Mouse (Mus musculus): Measurements from ENCODE around the gene Coa4. TPM values are rescaled to one million over a fixed set of nuclear protein-coding genes. Genes with fewer than 3 reads are reported as not detected.

Coa4 gene
- 6.4 and 11.6 TPM in 2 replicates for polyA plus RNA-seq (2012; ENCODE audit: insufficient read depth, insufficient read length, missing spikeins)

DNA sequence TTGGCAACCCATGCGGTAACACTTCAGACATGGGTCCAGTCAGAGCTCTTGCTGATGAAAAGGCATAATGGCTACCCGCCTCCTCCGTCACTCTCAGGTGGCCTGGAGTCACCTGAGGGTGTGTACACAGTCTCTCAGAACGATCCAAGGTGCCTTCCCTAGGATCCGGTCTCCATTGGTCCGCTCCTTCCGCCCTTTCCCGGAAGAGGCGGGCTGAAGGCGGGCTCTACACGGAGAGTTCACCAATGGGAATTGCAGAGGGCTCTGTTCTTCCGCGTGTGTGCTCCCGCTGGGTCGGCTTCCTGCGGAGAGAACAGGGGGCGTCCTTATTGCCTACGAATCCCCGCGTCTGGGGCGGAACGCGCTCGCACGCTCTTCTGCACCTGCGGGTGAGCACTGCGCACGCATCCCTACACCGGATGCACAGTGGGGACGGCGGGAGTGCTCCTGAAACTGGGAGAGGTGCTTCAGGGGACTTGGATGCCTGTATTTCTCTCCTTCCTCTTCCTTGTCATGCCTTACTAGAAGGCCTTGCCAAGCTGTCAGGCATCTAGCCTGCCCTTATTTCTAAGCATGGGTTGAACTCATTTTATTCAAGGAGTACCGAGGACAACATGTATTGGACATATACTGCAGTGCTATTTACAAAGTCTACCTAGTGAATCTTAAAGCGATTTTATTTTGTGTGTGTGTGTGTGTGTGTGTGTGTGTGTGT lies at the start of gene Coa4:
TSS of gene Coa4 (plus strand) at position 268 of the 715 bp plus-strand sequence.
- H3K4me1 ChIP-seq (ENCODE audit: control insufficient read depth, insufficient read depth, insufficient read length, low read length): 0 out of 2 replicates have a peak, but pooled peaks cover 2% of the 10 kb centered on the region
- H3K4me3 ChIP-seq (ENCODE audit: insufficient read depth, low read depth, low read length): peak within 1 kb of the TSS; percentile 91
- H3K27ac ChIP-seq (replicated peaks; ENCODE audit: low read depth, low read length): peak within 1 kb of the TSS; percentile 83

DNA sequence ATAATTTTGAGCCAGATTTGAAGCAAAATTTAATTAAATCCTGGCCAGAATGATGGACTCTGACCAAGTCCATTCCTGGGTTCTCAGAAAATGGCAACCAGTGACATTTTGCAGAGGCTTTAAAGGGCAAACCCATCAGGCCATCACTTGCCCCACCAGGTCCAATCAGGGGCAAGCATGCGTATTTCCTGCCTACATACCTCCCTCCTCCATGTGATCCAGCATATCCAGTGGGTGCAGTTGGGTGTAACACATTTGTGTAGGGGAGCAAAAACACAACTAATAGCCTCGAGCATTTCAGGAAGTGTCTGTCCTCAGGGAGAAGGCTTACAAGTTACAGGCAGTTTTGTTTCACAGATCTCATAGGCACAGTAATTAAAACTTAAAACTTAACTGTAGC lies 49.6 kb upstream of the Coa4 start:
- Histone ChIP-seq H3K27ac (replicated peaks; ENCODE audit: low read depth, low read length) (no peak overlapping the region), H3K4me1 (ENCODE audit: control insufficient read depth, insufficient read depth, insufficient read length, low read length) (no peaks in the 10 kb centered on the region), H3K4me3 (ENCODE audit: insufficient read depth, low read depth, low read length) (no peak overlapping the region)

DNA sequence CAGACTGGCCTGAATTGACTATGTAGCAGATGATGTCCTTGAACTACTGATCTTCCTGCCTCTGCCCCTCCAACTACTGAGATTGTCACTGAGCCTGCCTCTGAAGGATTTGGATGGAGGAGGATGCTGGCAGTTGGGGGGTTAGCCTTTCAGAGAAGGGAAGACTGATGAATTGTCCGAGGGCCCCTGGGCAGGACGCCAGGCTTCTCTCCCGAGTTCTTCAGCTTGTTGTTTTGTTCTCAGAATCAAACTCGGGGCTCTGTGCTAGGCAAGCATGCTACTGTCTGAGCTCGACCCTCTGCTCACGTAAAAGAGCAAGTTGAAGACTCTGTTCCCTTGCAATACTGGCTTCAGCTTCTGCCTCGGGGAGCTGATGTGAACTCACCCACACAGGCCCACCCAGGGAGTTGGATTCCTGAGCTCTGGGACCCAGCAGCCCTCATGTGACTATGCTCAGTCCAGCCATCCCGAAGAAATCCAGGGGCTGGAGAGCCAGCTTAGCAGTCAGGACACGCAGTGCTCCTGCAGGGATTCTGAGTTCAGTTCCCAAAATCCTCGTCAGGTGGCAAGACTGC lies 48.3 kb upstream of the Coa4 start:
- Histone ChIP-seq H3K27ac (replicated peaks; ENCODE audit: low read depth, low read length) (no peak overlapping the region), H3K4me3 (ENCODE audit: insufficient read depth, low read depth, low read length) (no peak overlapping the region), H3K4me1 (ENCODE audit: control insufficient read depth, insufficient read depth, insufficient read length, low read length) (no peaks in the 10 kb centered on the region)

DNA sequence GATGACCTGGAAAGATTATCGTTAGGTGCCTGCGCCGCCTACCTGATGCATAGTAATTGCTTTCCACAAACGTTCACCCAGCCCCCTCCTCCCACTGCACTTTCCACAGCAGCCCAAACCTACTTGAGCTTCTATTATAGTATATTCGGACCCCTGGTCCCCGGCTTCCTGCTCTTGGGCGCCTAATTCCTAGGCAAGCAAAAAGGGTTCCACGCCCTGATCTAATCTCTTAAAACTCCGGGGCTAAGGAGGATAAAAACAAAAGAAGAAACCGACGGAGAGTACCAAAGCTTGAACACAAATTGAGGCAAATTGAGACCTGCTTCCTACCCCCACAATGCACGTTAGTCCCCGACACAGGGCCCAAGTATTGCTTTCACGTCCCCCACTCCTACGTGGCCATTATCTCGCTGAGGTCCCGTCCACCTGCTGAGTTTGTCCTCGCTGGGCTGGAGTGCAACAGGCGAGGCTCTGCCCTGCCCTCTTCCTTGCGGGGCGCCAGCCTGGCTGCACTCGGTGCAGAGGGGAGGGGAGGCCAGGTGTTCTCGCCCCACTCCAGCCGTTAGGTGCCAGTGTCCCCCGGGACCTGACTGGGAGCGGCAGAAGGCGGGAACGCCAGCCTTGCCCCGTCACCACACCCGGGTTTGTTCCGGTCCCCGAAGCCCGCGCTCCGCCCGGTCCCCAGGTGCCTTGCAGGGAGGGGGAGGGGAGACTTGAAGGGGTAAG lies 44.3 kb upstream of the Coa4 start:
- peak overlapping the region; percentile 66 for H3K27ac ChIP-seq (replicated peaks; ENCODE audit: low read depth, low read length)
- 0 out of 2 replicates have a peak, but pooled peaks cover 5% of the 10 kb centered on the region for H3K4me1 ChIP-seq (ENCODE audit: control insufficient read depth, insufficient read depth, insufficient read length, low read length)

DNA sequence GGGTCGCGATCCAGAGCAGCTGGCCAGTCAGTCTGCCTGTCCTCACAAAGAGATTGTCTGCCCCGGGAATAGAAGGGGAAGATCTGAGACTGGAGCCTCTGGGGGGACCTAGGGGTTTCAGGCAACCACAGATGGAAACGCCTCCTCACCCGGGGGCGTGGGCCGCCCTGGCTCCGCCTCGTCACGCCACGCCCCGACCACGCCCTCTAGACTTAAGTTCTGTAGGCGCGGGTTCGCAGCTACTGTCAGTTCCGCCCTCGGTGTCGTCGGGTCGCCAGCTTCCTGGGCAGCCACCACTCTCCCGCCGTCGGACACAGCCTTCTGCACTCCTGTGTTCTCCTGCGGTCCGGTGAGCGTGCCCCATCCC lies 43.8 kb upstream of the Coa4 start, which contains the start of gene Ucp2:
TSS of gene Ucp2 (plus strand) at position 221 of the 367 bp plus-strand sequence.
- peak within 1 kb of the TSS; percentile 72 for H3K4me3 ChIP-seq (ENCODE audit: insufficient read depth, low read depth, low read length)
- H3K27ac ChIP-seq (replicated peaks; ENCODE audit: low read depth, low read length): peak within 1 kb of the TSS; percentile 84
- H3K4me1 ChIP-seq (ENCODE audit: control insufficient read depth, insufficient read depth, insufficient read length, low read length): 0 out of 2 replicates have a peak, but pooled peaks cover 5% of the 10 kb centered on the region

More for the DNA sequence above, 44.3 kb upstream of the Coa4 start:
- H3K4me3 ChIP-seq (ENCODE audit: insufficient read depth, low read depth, low read length): peak overlapping the region; percentile 72

DNA sequence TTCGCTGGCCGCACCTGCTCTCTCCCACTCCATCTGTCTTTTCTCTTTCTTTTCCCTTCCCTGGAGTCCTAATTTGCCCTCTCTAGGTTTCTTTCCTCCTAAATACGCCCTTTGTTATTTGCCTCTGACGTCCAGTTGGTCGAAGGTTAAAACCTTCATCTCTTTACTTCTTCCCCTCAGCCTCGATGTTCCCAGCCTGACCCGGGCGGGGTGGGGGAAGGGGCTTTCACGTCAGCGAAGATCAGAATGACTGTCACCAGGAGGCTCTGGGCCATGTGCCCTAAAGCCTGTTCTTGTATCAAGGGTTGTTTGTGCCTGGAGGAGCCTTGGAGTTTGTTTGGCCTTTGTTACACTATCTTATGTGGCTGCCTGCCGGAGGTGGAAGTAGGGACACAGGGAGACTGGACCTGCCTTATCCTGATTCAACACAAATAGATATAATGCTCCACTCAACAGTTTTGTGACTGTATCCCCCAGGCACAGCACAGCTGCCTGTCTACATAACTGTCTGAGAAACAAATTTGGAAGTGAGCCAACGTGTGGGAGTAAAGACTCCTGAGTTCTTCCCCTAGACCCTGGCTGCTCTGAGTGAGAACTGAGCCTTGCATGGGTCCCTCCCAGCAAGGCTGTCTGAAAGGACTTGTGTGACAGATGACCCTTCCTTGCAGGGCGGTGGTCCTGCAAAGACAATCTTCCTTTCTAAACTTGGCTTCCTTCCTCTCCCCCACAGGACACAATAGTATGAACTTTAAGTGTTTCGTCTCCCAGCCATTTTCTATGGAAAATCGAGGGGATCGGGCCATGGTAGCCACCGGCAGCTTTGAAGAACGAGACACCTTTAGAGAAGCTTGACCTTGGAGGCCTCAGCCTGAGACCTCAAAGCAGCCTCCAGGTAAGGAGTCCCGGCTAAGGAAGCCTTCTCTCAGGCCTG lies 43.1 kb upstream of the Coa4 start:
- Histone ChIP-seq H3K27ac (replicated peaks; ENCODE audit: low read depth, low read length) (peak overlapping the region; percentile 84), H3K4me3 (ENCODE audit: insufficient read depth, low read depth, low read length) (peak overlapping the region; percentile 72), H3K4me1 (ENCODE audit: control insufficient read depth, insufficient read depth, insufficient read length, low read length) (0 out of 2 replicates have a peak, but pooled peaks cover 5% of the 10 kb centered on the region)

DNA sequence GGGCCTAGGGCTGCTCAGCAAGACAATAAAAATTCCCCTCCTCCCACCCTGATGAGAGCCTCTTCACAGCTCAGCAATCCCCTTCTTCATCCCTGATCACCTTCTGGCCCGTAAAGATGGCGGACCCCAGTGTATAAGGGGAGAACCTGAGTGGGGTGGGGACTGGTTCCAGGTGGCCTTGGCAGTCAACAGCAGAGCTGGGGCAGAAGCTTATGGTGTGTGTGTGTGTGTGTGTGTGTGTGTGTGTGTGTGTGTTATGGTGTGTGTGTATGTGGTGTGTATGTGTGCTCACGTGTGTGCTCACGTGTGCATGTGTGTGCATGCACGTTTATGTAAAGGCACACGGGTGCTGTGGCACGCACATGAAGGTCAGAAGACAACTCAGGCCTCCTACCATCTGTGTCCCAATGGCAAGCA lies 42.4 kb upstream of the Coa4 start:
- Histone ChIP-seq H3K4me3 (ENCODE audit: insufficient read depth, low read depth, low read length) (peak overlapping the region; percentile 72), H3K27ac (replicated peaks; ENCODE audit: low read depth, low read length) (peak overlapping the region; percentile 84), H3K4me1 (ENCODE audit: control insufficient read depth, insufficient read depth, insufficient read length, low read length) (0 out of 2 replicates have a peak, but pooled peaks cover 5% of the 10 kb centered on the region)

DNA sequence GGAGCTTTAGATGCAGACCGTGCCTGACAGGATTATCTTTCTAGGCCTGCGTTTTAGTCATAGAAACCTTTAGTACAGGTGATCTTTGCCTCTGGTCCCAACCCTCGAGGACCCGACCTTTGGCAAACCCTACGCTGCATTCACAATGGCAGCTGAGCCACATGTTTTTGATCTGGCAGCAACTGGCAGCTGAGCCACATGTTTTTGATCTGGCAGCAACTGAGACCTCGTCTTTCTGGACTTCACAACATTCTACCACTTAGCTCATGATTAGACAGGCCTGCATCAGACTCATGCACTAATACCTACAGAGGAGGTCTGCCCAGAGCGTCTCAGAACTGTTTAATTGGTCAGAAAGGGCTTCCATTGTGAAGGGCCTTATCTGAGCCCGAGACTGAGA lies 41.8 kb upstream of the Coa4 start:
- Histone ChIP-seq H3K4me3 (ENCODE audit: insufficient read depth, low read depth, low read length) (peak overlapping the region; percentile 72), H3K4me1 (ENCODE audit: control insufficient read depth, insufficient read depth, insufficient read length, low read length) (0 out of 2 replicates have a peak, but pooled peaks cover 5% of the 10 kb centered on the region), H3K27ac (replicated peaks; ENCODE audit: low read depth, low read length) (peak overlapping the region; percentile 84)

DNA sequence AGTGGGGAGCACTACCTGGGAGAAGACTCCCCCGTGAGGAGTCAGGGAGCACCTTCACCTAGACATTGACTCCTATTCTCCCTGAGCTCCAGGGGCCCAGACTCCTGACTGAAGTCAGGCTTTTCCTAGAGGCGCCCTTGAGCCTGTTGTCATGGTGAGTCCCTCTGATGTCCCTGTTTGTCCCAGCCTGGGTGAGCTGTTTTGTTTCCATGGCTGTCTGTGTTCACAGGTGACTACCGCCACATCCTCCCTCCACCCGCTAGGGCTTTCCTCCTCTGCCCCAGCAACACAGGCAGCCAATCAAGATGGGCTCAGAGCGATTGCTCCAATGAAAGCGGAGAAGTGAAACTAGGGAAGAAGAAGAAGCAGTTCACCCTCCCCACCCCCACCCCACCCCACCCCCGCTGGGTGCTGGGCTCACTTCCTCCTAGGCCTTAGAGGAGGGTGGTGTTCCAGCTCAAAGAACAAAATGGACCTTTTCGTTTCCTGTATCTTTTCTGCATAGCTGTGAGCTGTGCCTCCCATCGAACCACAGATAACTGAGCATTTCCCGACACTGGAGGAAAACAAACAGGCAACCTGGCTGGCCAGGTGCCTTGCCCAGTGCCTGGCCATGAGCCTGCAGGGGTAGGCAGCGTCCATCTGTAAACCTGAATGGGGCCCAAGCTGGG lies 41.2 kb upstream of the Coa4 start:
- Histone ChIP-seq H3K27ac (replicated peaks; ENCODE audit: low read depth, low read length) (peak overlapping the region; percentile 92), H3K4me1 (ENCODE audit: control insufficient read depth, insufficient read depth, insufficient read length, low read length) (peaks cover 9% of the 10 kb centered on the region; the same call in 1 of the 2 replicates), H3K4me3 (ENCODE audit: insufficient read depth, low read depth, low read length) (peak overlapping the region; percentile 72)

DNA sequence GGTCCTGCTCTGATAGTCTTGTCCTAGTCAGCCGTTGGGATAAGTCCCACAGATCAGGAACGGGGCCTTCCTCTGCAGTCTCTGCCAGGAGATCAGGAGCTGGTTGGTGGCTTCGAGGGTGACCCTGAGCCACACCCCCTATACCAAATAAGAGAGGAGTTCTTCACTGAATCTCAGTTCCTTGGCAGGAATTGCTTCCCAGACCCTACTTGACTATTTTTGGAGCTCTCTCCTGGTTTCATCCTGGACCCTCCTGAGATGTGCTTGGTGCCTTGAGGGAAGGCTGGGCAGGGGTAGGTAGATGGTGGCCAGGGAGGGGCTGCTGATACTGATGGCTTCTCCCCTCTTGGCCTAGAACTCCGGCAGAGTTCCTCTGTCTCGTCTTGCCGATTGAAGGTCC lies 40.5 kb upstream of the Coa4 start:
- H3K27ac ChIP-seq (replicated peaks; ENCODE audit: low read depth, low read length): peak overlapping the region; percentile 92
- H3K4me3 ChIP-seq (ENCODE audit: insufficient read depth, low read depth, low read length): peak overlapping the region; percentile 40
- peaks cover 9% of the 10 kb centered on the region; the same call in 1 of the 2 replicates for H3K4me1 ChIP-seq (ENCODE audit: control insufficient read depth, insufficient read depth, insufficient read length, low read length)

DNA sequence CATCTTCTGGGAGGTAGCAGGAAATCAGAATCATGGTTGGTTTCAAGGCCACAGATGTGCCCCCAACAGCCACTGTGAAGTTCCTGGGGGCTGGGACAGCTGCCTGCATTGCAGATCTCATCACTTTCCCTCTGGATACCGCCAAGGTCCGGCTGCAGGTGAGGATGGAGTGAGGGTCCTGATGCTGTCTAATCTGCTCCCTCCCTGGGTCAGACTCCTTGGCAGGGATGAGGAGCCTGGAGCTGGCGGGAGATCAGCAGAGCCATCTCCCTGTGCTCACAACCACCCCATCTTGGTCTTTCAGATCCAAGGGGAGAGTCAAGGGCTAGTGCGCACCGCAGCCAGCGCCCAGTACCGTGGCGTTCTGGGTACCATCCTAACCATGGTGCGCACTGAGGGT lies 40.1 kb upstream of the Coa4 start:
- no peak overlapping the region for H3K4me3 ChIP-seq (ENCODE audit: insufficient read depth, low read depth, low read length)
- H3K27ac ChIP-seq (replicated peaks; ENCODE audit: low read depth, low read length): peak overlapping the region; percentile 92; the same call in 1 of the 2 replicates
- peaks cover 9% of the 10 kb centered on the region; the same call in 1 of the 2 replicates for H3K4me1 ChIP-seq (ENCODE audit: control insufficient read depth, insufficient read depth, insufficient read length, low read length)

DNA sequence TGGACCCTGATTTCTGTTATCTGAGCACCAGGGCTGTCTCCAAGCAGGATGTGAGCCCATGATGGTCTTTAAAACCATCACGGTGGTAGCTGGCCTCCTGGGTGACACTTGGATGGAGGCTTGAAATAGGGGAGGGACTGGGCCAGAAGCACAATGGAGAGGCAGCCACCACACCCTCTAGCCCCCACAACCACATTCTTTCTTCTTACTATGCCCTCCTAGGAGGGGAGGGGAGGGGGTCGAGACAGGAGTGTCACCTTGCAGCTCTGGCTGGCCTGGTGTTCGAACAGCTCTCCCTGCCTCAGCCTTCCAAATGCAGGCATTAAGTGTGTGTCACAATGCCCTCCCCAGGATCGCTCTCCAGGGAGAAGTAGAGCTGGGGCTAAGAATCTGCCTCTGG lies 39.5 kb upstream of the Coa4 start:
- Histone ChIP-seq H3K27ac (replicated peaks; ENCODE audit: low read depth, low read length) (no peak overlapping the region), H3K4me1 (ENCODE audit: control insufficient read depth, insufficient read depth, insufficient read length, low read length) (peaks cover 9% of the 10 kb centered on the region; the same call in 1 of the 2 replicates), H3K4me3 (ENCODE audit: insufficient read depth, low read depth, low read length) (no peak overlapping the region)

DNA sequence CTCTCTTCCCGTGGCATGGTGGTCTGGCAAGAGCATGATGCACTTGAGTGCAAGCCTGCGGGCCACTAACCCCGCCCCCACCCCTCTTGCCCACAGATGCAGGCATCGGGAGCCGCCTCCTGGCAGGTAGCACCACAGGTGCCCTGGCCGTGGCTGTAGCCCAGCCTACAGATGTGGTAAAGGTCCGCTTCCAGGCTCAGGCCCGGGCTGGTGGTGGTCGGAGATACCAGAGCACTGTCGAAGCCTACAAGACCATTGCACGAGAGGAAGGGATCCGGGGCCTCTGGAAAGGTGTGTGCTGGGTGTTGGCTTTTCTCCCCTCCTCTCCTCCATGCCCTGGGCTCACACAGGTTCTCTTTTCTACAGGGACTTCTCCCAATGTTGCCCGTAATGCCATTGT lies 38.9 kb upstream of the Coa4 start:
- no peak overlapping the region for H3K27ac ChIP-seq (replicated peaks; ENCODE audit: low read depth, low read length)
- H3K4me3 ChIP-seq (ENCODE audit: insufficient read depth, low read depth, low read length): no peak overlapping the region
- H3K4me1 ChIP-seq (ENCODE audit: control insufficient read depth, insufficient read depth, insufficient read length, low read length): peaks cover 9% of the 10 kb centered on the region; the same call in 1 of the 2 replicates

DNA sequence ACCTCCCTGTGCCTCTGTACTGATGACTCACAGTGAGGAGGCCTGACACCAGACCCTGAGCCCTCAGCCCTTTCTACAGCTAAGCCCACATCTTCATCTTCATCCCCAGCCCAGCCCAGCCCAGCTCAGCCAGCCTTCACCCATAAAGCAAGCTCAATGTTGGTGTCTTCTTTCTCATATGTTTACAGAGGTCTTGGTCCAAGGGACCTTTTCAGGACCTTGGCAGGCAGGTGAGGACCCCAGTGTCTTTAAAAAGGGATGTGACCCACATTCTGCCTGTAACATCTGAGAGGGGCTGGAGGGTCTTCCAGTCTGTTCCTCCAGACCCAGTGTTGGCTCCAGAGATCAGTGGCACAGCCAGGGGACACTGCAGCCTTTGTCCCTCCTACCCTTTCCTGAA lies 37.4 kb upstream of the Coa4 start:
- H3K27ac ChIP-seq (replicated peaks; ENCODE audit: low read depth, low read length): no peak overlapping the region
- peaks cover 6% of the 10 kb centered on the region; the same call in 1 of the 2 replicates for H3K4me1 ChIP-seq (ENCODE audit: control insufficient read depth, insufficient read depth, insufficient read length, low read length)
- H3K4me3 ChIP-seq (ENCODE audit: insufficient read depth, low read depth, low read length): no peak overlapping the region

All from brown adipose tissue, adult 24 weeks (tissue).